Mouse (Mus musculus) heart, adult 2 months (tissue): ENCODE measurements around the gene Sema3b. TPM values are rescaled to one million over a fixed set of nuclear protein-coding genes. Genes with fewer than 3 reads are reported as not detected.

Experiments used
- DNase-seq, 2 experiments: peaks; one replicate each; pipeline ENCODE4 v3.0.0; 2021
- H3K27ac ChIP-seq: fragments of 200-600 bp; 2 replicates; pipeline ENCODE4 v1.8.1; 2022
- H3K27me3 ChIP-seq: fragments of 200-500 bp; 2 replicates; pipeline ENCODE4 v1.6.1; 2012; ENCODE audit warnings: mild to moderate bottlenecking, low read length, inconsistent platforms, mixed read lengths; ENCODE audit not compliant: control insufficient read depth, insufficient read depth
- H3K36me3 ChIP-seq: fragments of 200-500 bp; 2 replicates; pipeline ENCODE4 v1.6.1; 2012; ENCODE audit warnings: low read length, inconsistent platforms; ENCODE audit not compliant: control insufficient read depth, insufficient read depth
- H3K4me1 ChIP-seq: fragments of 200-500 bp; 2 replicates; pipeline ENCODE4 v1.6.1; 2011; ENCODE audit warnings: low read length; ENCODE audit not compliant: control insufficient read depth, insufficient read depth
- H3K4me3 ChIP-seq: fragments of 200-600 bp; 2 replicates; pipeline ENCODE4 v1.8.1; 2022
- H3K79me2 ChIP-seq: fragments of 200-500 bp; replicated peaks from 2 replicates; pipeline ENCODE4 v1.6.1; 2012; ENCODE audit warnings: mild to moderate bottlenecking, inconsistent platforms, low read length, moderate library complexity, mixed read lengths; ENCODE audit not compliant: control insufficient read depth, insufficient read depth
- H3K9ac ChIP-seq: fragments of 200-500 bp; 2 replicates; pipeline ENCODE4 v1.6.1; 2012; ENCODE audit warnings: low read depth, mild to moderate bottlenecking, control low read depth, inconsistent platforms, low read length, mixed read lengths
- CTCF ChIP-seq: fragments of 200-600 bp; IDR thresholded peaks from 2 replicates; pipeline ENCODE4 v1.8.1; 2022; ENCODE audit warnings: antibody characterized with exemption, mild to moderate bottlenecking, moderate library complexity
- EP300 ChIP-seq: fragments of 200-500 bp; IDR thresholded peaks from 2 replicates; pipeline ENCODE4 v1.6.1; 2011; ENCODE audit warnings: low read depth, low read length, control low read depth; ENCODE audit not compliant: insufficient read depth
- POLR2A ChIP-seq: fragments of 200-500 bp; IDR thresholded peaks from 2 replicates; pipeline ENCODE4 v1.6.1; 2011; ENCODE audit warnings: mild to moderate bottlenecking, low read depth, low read length, control low read depth; ENCODE audit not compliant: insufficient read depth
- WGBS: fragments of 180-500 bp; shearing (Covaris S2); methylation state at CpG from one replicate; pipeline ENCODE4 v1.1.7; 2018; 5-methylcytosine and 5-hydroxymethylcytosine counted together
- intact Hi-C: fragments of 180-260 bp; cut with DNase I; formaldehyde crosslinking; loops from one replicate; pipeline ENCODE4 v1.15.1; 2025
- polyA plus RNA-seq: library from polyadenylated mRNA; depleted of rRNA; stranded (reverse); fragments of >200 nt; gene quantifications from 2 replicates; pipeline ENCODE4 v1.2.3, GENCODE M21; 2012
- total RNA-seq, 2 experiments: library from RNA; stranded (reverse); gene quantifications; 2 replicates each; pipeline ENCODE4 v1.2.3; 2021

The Sema3b gene
- total and polyA plus RNA-seq, 3 experiments, result 19.9 to 33.7 (median 24.2) TPM

GRCm38 (mm10) chr9:107643544-107644214 is 34.6 kb upstream of the Sema3b start:
- no peaks in the 10 kb centered on the region for H3K79me2 ChIP-seq
- TF ChIP-seq POLR2A (no peak), EP300 (no peak), CTCF (no peak)
- intact Hi-C loops, result loop anchor here (1.0 to 2.0 kb wide), 3 partner anchors 17 to 77 kb away; partner anchors contain the start of gene Hyal2
- no peak for DNase-seq
- H3K36me3 ChIP-seq, result no peaks in the 10 kb centered on the region
- WGBS, result 92% methylated on average over 13 of the region's 13 CpGs
- H3K27me3 ChIP-seq, result no peaks in the 10 kb centered on the region
- no peak overlapping the region for H3K27ac ChIP-seq
- H3K4me1 ChIP-seq, result peaks cover 8% of the 10 kb centered on the region
- H3K9ac ChIP-seq, result no peak overlapping the region
- H3K4me3 ChIP-seq, result no peak overlapping the region

GRCm38 (mm10) chr9:107641666-107642065 is 32.6 kb upstream of the Sema3b start:
- intact Hi-C loops, result no loop called here
- 67% methylated on average over 8 of the region's 8 CpGs for WGBS

GRCm38 (mm10) chr9:107640257-107640772 is 31.3 kb upstream of the Sema3b start:
- DNase-seq, result peak in 1 of 2 experiments; percentile 68
- 0 out of 2 replicates have a peak, but pooled peaks have one; percentile 14 for TF ChIP-seq POLR2A
- TF ChIP-seq EP300, result no peak
- Histone ChIP-seq H3K27me3 (no peaks in the 10 kb centered on the region), H3K36me3 (no peaks in the 10 kb centered on the region), H3K9ac (no peak overlapping the region), H3K4me3 (no peak overlapping the region), H3K79me2 (no peaks in the 10 kb centered on the region), H3K27ac (peak overlapping the region; percentile 42), H3K4me1 (peaks cover 6% of the 10 kb centered on the region)
- intact Hi-C loops, result no loop called here
- 28% methylated on average over 8 of the region's 8 CpGs for WGBS

More at GRCm38 (mm10) chr9:107641666-107642065, 32.6 kb upstream of the Sema3b start:
- Histone ChIP-seq H3K4me1 (peaks cover 8% of the 10 kb centered on the region), H3K27me3 (no peaks in the 10 kb centered on the region), H3K9ac (no peak overlapping the region), H3K36me3 (no peaks in the 10 kb centered on the region), H3K4me3 (no peak overlapping the region), H3K79me2 (no peaks in the 10 kb centered on the region), H3K27ac (no peak overlapping the region)
- no peak for TF ChIP-seq POLR2A
- no peak for TF ChIP-seq EP300
- no peak for TF ChIP-seq CTCF
- no peak for DNase-seq

DNA sequence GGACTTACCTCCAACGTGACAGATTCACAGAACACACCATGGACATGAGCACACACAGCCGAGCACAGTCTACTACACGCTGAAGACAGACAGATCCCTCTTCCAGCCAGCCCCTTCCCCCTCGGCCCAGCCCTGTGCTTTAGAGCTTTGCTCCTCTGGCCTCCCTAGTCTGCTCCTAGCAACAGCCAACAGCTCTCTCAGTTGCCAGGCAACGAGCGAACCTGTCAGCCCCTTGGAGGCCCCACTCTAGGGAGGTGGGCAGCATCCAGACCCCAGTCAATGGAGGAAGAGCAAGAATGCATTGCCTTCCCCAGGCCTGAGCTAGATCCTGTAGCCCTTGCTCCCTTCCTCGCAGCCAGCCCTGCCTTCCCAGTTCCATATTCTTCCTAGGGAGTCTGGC is 28.0 kb upstream of the Sema3b start:
- H3K4me1 ChIP-seq, result peaks cover 12% of the 10 kb centered on the region
- no peaks in the 10 kb centered on the region for H3K27me3 ChIP-seq
- no peak for DNase-seq
- H3K79me2 ChIP-seq, result peaks cover 3% of the 10 kb centered on the region; the same call in 1 of the 2 replicates
- no peak overlapping the region for H3K9ac ChIP-seq
- TF ChIP-seq EP300 (no peak), POLR2A (no peak), CTCF (no peak)
- WGBS, result 65% methylated on average over 7 of the region's 7 CpGs
- no peak overlapping the region for H3K27ac ChIP-seq
- H3K4me3 ChIP-seq, result no peak overlapping the region
- H3K36me3 ChIP-seq, result peaks cover under 1% of the 10 kb centered on the region; the same call in 1 of the 2 replicates
- intact Hi-C loops, result no loop called here

DNA sequence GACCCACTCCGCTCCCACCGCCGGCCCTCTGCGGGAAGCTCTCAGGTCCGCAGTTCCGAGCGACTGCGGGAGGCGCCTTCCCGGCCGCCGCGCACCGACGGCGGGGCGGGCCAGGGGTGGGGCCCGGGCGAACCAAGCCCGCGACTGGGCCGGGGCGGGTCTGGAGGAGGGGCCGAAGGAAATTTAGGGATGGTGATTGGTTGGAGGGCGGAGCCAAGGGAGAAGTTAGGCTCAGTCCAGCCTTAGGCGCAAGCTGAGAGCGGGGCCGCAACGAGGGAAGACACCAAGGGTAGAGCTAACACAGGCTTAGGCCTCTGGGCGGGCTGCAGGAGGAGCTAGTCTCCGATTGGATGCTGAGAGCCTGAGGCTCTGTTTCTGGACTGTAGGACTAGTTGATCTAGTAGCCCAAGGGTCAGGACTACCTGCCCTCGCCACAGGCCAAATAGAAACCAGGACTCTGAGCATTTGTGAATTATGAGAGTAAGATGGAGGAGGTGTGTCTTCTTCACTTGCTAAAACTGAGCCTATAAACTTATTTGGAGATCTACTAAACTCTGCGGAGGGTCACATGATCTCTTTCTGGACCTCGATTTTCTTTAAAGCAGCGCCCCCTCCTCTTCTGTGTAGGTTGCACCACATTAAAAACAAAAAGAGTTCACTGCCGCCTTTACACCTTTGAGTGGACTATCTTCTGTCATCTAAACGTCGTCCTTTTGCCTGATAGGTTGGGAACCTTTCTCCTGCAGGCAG is 26.4 kb upstream of the Sema3b start, which contains the start of gene Gnai2:
Gene Gnai2 (minus strand): TSS at position 89 of the 750 bp plus-strand sequence.
- Histone ChIP-seq H3K4me3 (peak within 1 kb of the TSS; percentile 86), H3K9ac (peak within 1 kb of the TSS; percentile 98), H3K27me3 (no peaks in the 10 kb centered on the region), H3K79me2 (peaks cover 3% of the 10 kb centered on the region; the same call in 1 of the 2 replicates), H3K36me3 (peaks cover 4% of the 10 kb centered on the region; the same call in 1 of the 2 replicates), H3K27ac (peak within 1 kb of the TSS; percentile 97), H3K4me1 (peaks cover 17% of the 10 kb centered on the region)
- TF ChIP-seq POLR2A (peak; percentile 99), CTCF (peak; percentile 32; the same call in 1 of the 2 replicates), EP300 (peak; percentile 91)
- intact Hi-C loops, result no loop called here
- 5% methylated on average over 37 of the region's 38 CpGs for WGBS
- peak; percentile 98 to 99 for DNase-seq
